Mouse (Mus musculus) layer of hippocampus, adult 9-11 months (tissue): ENCODE results near the gene Sema6d.

Source experiments
- DNase-seq: peaks from one replicate; pipeline ENCODE4 v3.0.0; 2022

Gene Sema6d

DNA sequence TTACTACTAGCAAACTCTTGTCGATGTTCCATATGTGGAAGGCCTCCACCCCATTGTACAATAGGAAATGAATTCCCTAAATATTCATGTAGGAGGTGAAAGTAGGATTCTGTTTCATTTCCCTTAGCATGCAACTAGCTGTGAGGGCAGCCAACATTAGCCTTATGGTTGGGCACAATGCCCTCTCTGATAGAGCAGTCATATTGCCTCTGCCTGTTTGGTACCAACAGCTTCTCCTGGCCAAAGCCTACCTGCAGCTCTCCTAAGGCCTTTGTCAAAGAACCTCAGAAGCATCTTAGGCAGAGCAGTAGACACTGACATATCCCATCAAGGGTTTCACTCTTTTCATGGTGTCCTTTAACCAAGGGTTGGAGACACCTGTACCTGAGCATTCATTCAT lies 578.7 kb downstream of the Sema6d start:
- DNase-seq = no peak

DNA sequence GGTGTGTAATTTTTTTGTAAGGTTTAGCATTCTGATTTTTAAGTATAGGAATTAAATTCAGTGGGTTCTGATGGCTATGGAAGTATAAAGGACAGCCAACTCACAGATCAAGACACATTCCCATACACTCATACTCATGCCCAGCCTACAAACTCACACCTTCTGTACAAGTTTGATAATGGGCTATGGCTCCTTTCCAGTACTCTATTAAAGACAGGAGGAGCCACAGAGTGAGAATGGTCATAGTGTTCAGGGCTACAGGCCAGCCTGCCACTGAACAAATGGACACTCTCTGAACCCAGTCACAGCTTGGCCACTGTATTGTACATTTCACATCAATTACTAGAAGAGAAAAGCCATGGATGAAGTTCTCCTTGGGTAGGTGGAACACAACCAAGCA lies 583.3 kb downstream of the Sema6d start:
- no peak for DNase-seq

DNA sequence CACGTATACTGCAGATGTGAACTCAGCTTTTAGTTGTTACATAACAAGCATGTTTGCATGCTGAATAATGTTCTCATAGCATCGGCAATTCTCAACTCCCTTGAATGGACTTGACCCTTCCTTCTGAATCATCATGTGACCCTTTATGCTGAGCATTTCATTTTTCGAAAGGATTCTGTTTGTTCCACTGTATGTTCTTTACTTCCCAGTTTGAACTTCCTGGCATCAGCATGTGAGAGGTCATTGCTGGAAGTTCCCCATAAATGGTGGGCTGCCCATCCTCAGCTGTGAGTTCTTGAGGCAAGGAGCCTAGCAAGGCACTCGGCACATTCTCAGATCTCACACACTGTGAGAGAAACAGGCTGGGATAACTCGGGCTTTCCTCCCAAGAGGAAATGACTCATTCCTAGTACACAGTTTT lies 594.7 kb downstream of the Sema6d start:
- no peak for DNase-seq

DNA sequence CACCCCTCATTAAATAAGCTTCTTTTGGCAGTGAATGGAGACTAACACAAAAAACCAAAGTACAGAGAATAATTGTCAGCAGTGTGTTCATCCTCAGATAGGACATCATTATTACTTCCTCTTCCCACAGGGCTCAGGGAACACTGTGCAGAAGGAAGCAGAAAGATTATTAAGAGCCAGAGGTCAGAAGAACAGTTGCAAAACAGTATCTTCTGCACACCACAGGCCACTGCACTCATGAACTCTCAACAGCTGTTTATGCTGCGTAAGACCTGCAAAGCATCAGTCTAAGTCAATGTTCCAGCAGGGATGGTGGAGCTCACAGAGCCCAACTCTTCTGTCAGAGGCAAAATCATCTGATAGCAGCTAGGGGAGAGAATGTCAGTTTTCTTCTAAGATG lies 600.6 kb downstream of the Sema6d start:
- DNase-seq = no peak

DNA sequence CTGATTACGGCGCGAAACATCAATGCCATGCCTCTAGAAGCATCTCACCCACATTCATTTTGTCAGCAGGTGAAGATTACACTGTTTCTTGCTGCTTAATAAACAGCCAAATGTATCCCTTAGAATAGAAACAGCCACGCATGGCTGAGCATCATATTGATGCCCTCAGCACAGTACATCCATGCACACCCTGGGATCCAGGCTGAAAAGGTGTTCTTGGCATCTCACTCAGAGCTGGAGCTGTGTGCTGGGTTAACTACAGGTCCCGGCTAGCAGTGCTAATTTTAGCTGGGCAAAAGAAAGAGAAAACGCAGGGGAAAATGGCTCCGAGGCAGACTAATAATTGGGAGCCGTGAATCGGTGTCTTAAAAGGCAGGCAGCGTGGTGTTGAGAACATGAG lies 612.9 kb downstream of the Sema6d start:
- DNase-seq = no peak

DNA sequence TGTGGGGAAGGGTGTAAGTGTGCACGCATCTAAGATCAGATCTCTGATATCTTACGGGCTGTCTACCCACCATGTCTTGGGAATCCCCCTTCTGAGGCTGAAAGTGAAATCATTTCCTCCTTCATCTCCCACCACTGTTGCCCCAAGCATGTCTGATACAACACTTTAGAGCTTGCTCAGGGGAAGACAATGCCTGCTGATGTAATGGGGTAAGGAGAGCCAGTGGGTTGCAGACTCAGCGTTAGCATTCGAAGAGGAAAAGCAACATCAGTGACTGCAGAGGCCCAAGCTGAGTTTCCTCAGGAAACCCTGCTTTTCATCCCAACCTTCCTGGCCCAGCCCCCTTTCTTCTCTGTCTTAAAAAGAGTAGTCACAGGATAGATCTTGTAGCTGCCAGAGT lies 615.2 kb downstream of the Sema6d start:
- DNase-seq = no peak

DNA sequence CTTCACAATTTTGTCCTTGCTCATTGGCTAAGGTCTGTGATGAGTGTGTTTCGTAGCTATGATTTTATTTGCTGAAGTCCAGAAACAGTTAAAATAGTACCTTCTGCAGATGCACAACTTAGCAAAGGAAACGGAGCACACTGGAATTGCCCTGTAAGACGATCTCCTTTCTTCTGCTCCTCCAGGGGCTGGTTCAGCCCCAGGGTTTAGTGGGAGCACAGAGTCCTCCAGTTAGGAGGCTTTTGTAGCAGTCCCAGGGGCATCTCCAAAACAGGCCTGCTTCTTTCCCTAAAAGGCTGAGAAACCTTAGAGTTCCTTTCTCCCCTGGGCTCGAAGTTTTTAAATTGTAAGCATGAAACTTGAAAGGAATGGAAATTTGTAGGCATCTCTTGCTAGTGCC lies 616.0 kb downstream of the Sema6d start:
- DNase-seq = no peak

DNA sequence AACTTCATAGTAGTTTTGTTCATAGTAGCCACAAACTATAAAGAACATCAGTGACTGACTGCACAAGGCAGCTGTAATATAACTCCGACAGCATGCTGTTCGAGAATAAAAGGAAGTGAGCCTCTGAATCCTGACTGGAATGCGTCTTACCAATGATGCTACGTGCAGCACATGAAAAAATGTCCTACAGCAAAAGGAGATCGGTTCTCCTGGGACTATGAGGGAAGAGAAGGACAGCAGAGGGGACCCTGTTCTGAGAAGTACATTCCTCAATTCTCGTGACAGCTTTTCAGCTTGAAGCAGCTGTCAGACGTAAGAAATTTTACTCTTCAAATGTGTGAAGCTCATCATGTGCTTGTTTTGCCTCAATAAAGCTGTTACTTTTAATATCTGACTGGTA lies 617.1 kb downstream of the Sema6d start:
- DNase-seq = no peak
